Mouse (Mus musculus): ENCODE results near the gene Ank2.

- no peak for TF ChIP-seq POLR2A (IDR thresholded peaks at IDR 0.05; ENCODE audit: insufficient read depth, low read depth, low read length)
- TF ChIP-seq CTCF (IDR thresholded peaks at IDR 0.05) = no peak
These were observed 92.3 kb downstream of the Ank2 start for GRCm38 (mm10) chr3:127406883-127407282.

All from heart, adult 2 months (tissue).